Mouse (Mus musculus): Measurements from ENCODE around the gene Tmc4.

- no peak for TF ChIP-seq CTCF (conservative IDR thresholded peaks at IDR 0.05; ENCODE audit: low read length)
- TF ChIP-seq POU5F1 (IDR thresholded peaks at IDR 0.05; ENCODE audit: borderline replicate concordance, low read length), result no peak
- TF ChIP-seq NANOG (IDR thresholded peaks at IDR 0.05; ENCODE audit: borderline replicate concordance, low read length), result no peak
Measured at GRCm38 (mm10) chr7:3685400-3686187, 8.2 kb upstream of the Tmc4 start.
